Mouse (Mus musculus) hindbrain, embryonic 16.5 days (tissue): ENCODE data around the gene Olfr1461. TPM values are rescaled to one million over a fixed set of nuclear protein-coding genes. Genes with fewer than 3 reads are reported as not detected.

Source experiments
- ATAC-seq: fragments of 200-750 bp; cut with Nextera tagmentation; 2 replicates; pipeline ENCODE4 v1.8.0; 2017; ENCODE audit warnings: moderate TSS enrichment, moderate library complexity
- H3K27ac ChIP-seq: fragments of 300-500 bp; sonication (generic); 2 replicates; pipeline ENCODE4 v1.5.1; 2014; ENCODE audit warnings: low read depth, mild to moderate bottlenecking, control low read depth, low read length, moderate library complexity
- H3K27me3 ChIP-seq: fragments of 300-500 bp; sonication (generic); replicated peaks from 2 replicates; pipeline ENCODE4 v1.6.1; 2014; ENCODE audit warnings: low read length; ENCODE audit not compliant: control insufficient read depth, insufficient read depth
- H3K36me3 ChIP-seq: fragments of 300-500 bp; sonication (generic); 2 replicates; pipeline ENCODE4 v1.6.1; 2014; ENCODE audit warnings: mild to moderate bottlenecking, low read length, moderate library complexity, mixed read lengths; ENCODE audit not compliant: control insufficient read depth, insufficient read depth
- H3K4me1 ChIP-seq: fragments of 300-500 bp; sonication (generic); 2 replicates; pipeline ENCODE4 v1.6.1; 2014; ENCODE audit warnings: low read depth, low read length; ENCODE audit not compliant: control insufficient read depth, insufficient read depth
- H3K4me2 ChIP-seq: fragments of 300-500 bp; sonication (generic); 2 replicates; pipeline ENCODE4 v1.6.1; 2014; ENCODE audit warnings: mild to moderate bottlenecking, low read length, control low read depth, moderate library complexity
- H3K4me3 ChIP-seq: fragments of 300-500 bp; sonication (generic); 2 replicates; pipeline ENCODE4 v1.5.1; 2014; ENCODE audit warnings: mild to moderate bottlenecking, low read length, control low read depth, moderate library complexity
- H3K9ac ChIP-seq: fragments of 300-500 bp; sonication (generic); 2 replicates; pipeline ENCODE4 v1.6.1; 2014; ENCODE audit warnings: low read depth, mild to moderate bottlenecking, control low read depth, low read length, moderate library complexity
- H3K9me3 ChIP-seq: fragments of 300-500 bp; sonication (generic); 2 replicates; pipeline ENCODE4 v1.6.1; 2014; ENCODE audit warnings: mild to moderate bottlenecking, low read length, moderate library complexity; ENCODE audit not compliant: control insufficient read depth
- WGBS: fragments of 180-500 bp; shearing (Covaris S2); extraction: QIAGEN DNeasy Blood & Tissue Kit; methylation state at CpG from one replicate; pipeline ENCODE4 v1.1.7; 2014; 5-methylcytosine and 5-hydroxymethylcytosine counted together
- polyA plus RNA-seq: library from polyadenylated mRNA; unstranded; fragments of >200 nt; fragmentation: Nextera tagmentation; extraction: Ambion mirVana; gene quantifications from 2 replicates; pipeline ENCODE4 v1.2.1, GENCODE M21; 2015

Gene Olfr1461
- not detected in 2 replicates for polyA plus RNA-seq

DNA sequence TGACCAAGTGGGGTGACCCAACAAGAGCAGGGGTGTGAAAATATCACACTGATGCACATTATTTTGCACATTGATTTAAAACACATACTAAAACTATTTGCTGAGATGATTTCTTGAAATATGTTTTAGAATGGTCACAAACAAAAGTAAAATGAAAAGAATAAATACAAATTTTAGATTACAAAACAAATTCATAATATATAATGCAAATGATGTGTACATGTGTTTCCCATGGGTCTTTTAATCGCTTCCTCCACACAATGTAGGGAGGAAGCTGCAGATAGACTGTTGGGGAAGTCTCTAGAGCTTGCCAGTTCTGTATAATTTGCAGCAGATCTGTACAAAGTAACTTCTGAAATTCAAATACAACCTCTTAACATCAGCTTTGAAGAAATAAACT lies at the start of gene Olfr1461:
Olfr1461 (plus strand) TSS at position 301 of the 400 bp plus-strand sequence.
- peaks cover 2% of the 10 kb centered on the region; the same call in 1 of the 2 replicates for H3K9me3 ChIP-seq
- no peak for ATAC-seq
- WGBS: 67% methylated on average over 1 of the region's 1 CpGs

DNA sequence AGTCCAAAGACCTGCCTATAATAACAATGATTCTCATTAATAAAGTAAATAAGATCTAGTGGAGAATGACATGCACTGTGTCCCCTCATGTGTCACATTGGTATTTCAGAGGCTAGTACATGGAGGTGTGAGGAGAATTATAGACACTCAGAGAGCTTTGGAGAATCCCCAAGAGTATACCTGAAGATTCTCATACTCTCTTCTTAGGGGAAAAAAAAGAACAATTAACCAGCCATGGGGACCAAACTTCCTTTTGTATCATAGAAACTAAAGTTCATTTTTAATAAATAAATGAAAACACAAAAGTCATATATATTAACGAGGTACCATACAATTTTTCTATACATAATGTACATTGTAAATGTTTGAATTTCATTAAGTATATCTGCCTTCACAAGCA lies 13.4 kb upstream of the Olfr1461 start, which contains the start of gene Olfr1459:
Olfr1459 (minus strand) TSS at position 101 of the 400 bp plus-strand sequence.
- H3K27ac ChIP-seq: no peak within 1 kb of the TSS
- 78% methylated on average over 1 of the region's 1 CpGs for WGBS
- no peaks in the 10 kb centered on the region for H3K27me3 ChIP-seq
- H3K9me3 ChIP-seq: peaks cover 4% of the 10 kb centered on the region; the same call in 1 of the 2 replicates
- no peak within 1 kb of the TSS for H3K4me2 ChIP-seq
- ATAC-seq: no peak
- H3K4me1 ChIP-seq: no peaks in the 10 kb centered on the region
- H3K4me3 ChIP-seq: no peak within 1 kb of the TSS
- H3K36me3 ChIP-seq: no peaks in the 10 kb centered on the region
- H3K9ac ChIP-seq: no peak within 1 kb of the TSS

More for the DNA sequence above, at the start of gene Olfr1461:
- Histone ChIP-seq H3K27me3 (no peaks in the 10 kb centered on the region), H3K4me1 (no peaks in the 10 kb centered on the region), H3K9ac (no peak within 1 kb of the TSS), H3K4me3 (no peak within 1 kb of the TSS), H3K27ac (no peak within 1 kb of the TSS), H3K36me3 (no peaks in the 10 kb centered on the region), H3K4me2 (no peak within 1 kb of the TSS)

DNA sequence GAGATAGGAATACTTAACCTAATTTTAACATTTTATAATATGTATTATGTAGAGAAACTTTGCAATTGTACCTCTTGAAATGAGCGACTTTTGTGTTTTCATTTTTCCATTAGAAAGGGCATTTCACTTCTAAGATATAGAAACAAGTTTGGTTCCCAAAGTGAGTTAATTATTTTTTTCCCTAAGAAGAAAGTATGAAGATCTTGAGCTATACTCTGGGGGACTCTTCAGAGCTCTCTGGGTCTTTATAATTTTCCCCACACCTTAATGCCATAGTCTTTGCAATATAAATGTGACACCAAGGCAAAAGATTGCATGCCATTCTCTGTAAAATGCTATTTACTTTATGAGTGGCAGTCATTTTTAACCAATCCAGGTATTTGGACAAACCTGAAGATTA lies 22.6 kb downstream of the Olfr1461 start, which contains the start of gene Olfr1462:
Olfr1462 (plus strand) TSS at position 301 of the 400 bp plus-strand sequence.
- Histone ChIP-seq H3K9ac (no peak within 1 kb of the TSS), H3K36me3 (no peaks in the 10 kb centered on the region), H3K4me3 (no peak within 1 kb of the TSS), H3K27me3 (no peaks in the 10 kb centered on the region), H3K27ac (no peak within 1 kb of the TSS), H3K4me2 (no peak within 1 kb of the TSS), H3K4me1 (no peaks in the 10 kb centered on the region), H3K9me3 (peaks cover 2% of the 10 kb centered on the region)
- 85% methylated on average over 1 of the region's 1 CpGs for WGBS
- no peak for ATAC-seq

Other genes with a start within 250 kb of the Olfr1461 start
- gene Olfr1448, start 238.6 kb upstream of the Olfr1461 start, polyA plus RNA-seq: not detected in 2 replicates
- not detected in 2 replicates for gene Olfr1449, start 232.2 kb upstream of the Olfr1461 start, polyA plus RNA-seq
- gene Olfr1450, start 212.7 kb upstream of the Olfr1461 start, polyA plus RNA-seq: not detected in 2 replicates
- gene Olfr1451, start 168.0 kb upstream of the Olfr1461 start, polyA plus RNA-seq: not detected in 2 replicates
- not detected in 2 replicates for gene Olfr1453, start 134.7 kb upstream of the Olfr1461 start, polyA plus RNA-seq
- not detected in 2 replicates for gene Olfr1454, start 102.4 kb upstream of the Olfr1461 start, polyA plus RNA-seq
- not detected in 2 replicates for gene Olfr1457, start 65.1 kb upstream of the Olfr1461 start, polyA plus RNA-seq
- not detected in 2 replicates for gene Olfr1458, start 56.2 kb upstream of the Olfr1461 start, polyA plus RNA-seq
- not detected in 2 replicates for gene Olfr1459, start 13.5 kb upstream of the Olfr1461 start, polyA plus RNA-seq
- gene Olfr1462, start 22.7 kb downstream of the Olfr1461 start, polyA plus RNA-seq: not detected in 2 replicates
- gene Olfr1463, start 68.3 kb downstream of the Olfr1461 start, polyA plus RNA-seq: not detected in 2 replicates
- gene Olfr1465, start 152.5 kb downstream of the Olfr1461 start, polyA plus RNA-seq: not detected in 2 replicates
- not detected in 2 replicates for gene Olfr1466, start 175.9 kb downstream of the Olfr1461 start, polyA plus RNA-seq
- gene Olfr1467, start 199.2 kb downstream of the Olfr1461 start, polyA plus RNA-seq: not detected in 2 replicates
- not detected in 2 replicates for gene Olfr1469, start 244.8 kb downstream of the Olfr1461 start, polyA plus RNA-seq